Mouse (Mus musculus) ovary, postnatal 36 days (tissue): ENCODE data around the gene Rpl7a.

Source experiments
- DNase-seq: peaks from one replicate; pipeline ENCODE4 v3.0.0; 2022; ENCODE audit warnings: low spot score, mixed read lengths

The Rpl7a gene

DNA sequence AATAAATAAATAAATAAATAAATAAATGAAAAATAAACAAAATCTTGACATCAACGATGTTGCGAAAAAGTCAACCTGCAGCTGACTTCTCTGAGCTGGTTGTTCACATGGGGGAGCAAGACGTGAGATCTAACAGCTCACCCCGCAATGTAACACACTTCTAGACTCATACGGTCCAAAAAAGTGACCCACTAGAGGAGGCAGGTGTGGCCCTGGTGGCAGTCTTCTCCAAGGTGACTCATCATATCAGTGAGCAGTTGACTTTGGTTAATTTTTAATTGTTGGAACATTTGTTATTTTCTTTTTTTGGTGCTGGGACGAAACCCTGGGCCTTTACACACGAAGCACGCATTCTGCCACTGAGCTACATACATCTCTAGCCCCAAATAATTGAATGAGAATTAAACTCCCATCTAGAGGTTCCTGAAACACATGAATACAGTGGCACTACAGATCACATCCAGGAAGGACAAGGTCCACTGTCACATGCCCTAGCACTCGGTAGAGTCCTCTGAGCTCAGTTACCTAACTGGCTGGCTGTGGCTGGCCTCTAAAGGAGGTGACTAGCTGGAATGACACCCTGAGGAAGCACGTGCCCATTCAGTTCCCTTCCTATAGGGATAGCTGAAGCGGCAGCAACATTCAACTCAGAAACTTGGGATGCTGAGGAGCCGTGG, 46.4 kb downstream of the Rpl7a start:
- DNase-seq, result no peak

DNA sequence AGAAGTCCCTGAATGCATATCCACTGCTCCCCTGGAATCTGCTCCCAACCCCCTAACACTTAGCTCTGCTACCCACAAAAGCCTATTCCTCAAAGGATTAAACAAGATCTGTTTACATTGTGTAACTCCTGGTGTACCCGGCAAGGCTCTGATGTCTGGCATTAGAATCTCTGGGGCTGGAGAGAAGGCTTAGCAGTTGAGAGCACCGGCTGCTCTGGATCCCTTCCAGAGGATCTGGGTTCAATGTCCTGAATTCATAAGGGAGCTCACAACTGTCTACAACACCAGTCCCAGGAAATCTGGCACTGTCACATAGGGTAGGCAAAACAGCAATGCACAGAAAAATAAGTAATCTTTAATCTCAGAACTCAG, 46.9 kb downstream of the Rpl7a start:
- DNase-seq, result no peak

DNA sequence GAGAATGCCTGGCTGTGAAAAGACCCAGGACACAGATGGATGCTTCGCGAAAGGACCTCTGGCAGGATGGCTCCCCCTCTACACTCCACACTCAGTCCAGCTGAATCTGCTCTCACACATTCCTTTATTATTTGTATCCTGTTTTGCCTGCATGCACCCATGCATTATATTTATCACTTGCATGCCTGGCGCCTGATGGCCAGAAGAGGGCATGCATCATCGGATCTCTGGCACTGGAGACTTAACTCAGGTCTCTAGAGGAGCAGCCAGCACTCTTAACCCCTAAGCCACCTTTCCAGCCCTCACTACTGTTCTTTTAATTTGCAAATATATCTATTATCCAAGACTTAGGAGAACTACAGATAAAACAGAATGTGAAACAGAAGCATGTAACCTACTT, 50.2 kb downstream of the Rpl7a start:
- DNase-seq, result no peak
